Mouse (Mus musculus) left cerebral cortex, postnatal 10 days (tissue): ENCODE measurements around the gene Hdgfl3. TPM values are rescaled to one million over a fixed set of nuclear protein-coding genes. Genes with fewer than 3 reads are reported as not detected.
A peak's percentile ranks its signal among the peaks of the same experiment; 100 is the strongest.

Experiments used
- DNase-seq, 2 experiments: peaks; one replicate each; pipeline ENCODE4 v3.0.0; 2021 to 2022; ENCODE audit warnings: low spot score in 2 of 2, mixed read lengths in 1 of 2; ENCODE audit errors: extremely low spot score in 1 of 2
- intact Hi-C: fragments of 180-260 bp; cut with DNase I; formaldehyde crosslinking; loops from one replicate; pipeline ENCODE4 v1.15.1; 2025
- total RNA-seq, 2 experiments: library from RNA; stranded (reverse); gene quantifications; 2 replicates each; pipeline ENCODE4 v1.2.3; 2021

Hdgfl3 gene
- total RNA-seq: 10 to 100 TPM; 85.7 to 89.1 TPM

GRCm38 (mm10) chr7:81934267-81934745 lies at the start of gene Hdgfl3:
Gene Hdgfl3, minus strand, starts transcription at chr7:81934473.
- intact Hi-C loops: loop anchor here (10.0 kb wide), 1 partner anchor 110 kb away; the partner anchor contains the start of gene Btbd1

DNA sequence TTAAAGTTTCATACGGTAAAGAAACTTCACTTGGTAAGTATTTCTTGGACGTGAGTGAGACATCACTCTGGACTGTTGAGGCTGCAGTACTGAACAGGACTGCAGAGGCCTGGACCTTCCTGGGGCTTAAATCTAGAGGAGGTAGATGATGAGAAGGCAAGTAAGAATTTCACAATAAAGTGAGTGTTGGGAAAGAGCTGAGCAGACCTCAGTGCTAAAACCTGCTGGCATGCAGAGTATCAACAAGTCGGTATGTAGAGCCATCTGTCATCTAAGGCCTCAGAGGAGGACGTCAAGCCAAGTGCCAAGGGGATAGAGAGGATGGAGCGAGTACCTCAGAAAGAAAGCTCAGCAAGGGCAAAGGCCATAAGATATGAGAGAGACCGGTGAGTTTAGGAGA lies 49.4 kb upstream of the Hdgfl3 start:
- DNase-seq: no peak
- intact Hi-C loops: no loop called here

More at GRCm38 (mm10) chr7:81934267-81934745, at the start of gene Hdgfl3:
- peak; percentile 73 to 93 for DNase-seq

- intact Hi-C loops: no loop called here
- no peak for DNase-seq
Measured at GRCm38 (mm10) chr7:81978304-81978703, 44.0 kb upstream of the Hdgfl3 start.

- intact Hi-C loops: no loop called here
- DNase-seq: no peak
Measured at GRCm38 (mm10) chr7:81974616-81975015, 40.3 kb upstream of the Hdgfl3 start.

GRCm38 (mm10) chr7:81973939-81974338 lies 39.7 kb upstream of the Hdgfl3 start:
- DNase-seq: no peak
- intact Hi-C loops: no loop called here

GRCm38 (mm10) chr7:81973339-81973738 lies 39.1 kb upstream of the Hdgfl3 start:
- intact Hi-C loops: no loop called here
- no peak for DNase-seq

DNA sequence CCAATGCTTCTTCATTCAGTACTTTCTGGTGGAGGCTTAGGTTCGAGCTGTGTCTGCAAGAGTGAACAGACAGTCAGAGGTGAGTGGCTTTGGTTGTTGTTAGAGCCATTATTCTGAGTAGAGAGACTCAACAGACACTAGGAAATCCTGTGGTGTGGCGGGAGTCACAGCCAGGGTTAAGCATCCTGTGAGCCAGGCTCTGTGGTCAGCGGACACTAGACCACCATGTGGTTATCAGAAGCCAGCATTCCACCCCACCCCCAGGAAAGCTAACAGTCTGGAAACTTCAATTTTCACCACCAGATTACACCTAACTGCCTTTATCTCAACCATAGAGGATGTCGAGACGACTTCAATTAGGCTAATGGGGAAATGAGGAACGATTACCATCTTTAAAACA lies 34.7 kb upstream of the Hdgfl3 start:
- no peak for DNase-seq
- intact Hi-C loops: no loop called here

DNA sequence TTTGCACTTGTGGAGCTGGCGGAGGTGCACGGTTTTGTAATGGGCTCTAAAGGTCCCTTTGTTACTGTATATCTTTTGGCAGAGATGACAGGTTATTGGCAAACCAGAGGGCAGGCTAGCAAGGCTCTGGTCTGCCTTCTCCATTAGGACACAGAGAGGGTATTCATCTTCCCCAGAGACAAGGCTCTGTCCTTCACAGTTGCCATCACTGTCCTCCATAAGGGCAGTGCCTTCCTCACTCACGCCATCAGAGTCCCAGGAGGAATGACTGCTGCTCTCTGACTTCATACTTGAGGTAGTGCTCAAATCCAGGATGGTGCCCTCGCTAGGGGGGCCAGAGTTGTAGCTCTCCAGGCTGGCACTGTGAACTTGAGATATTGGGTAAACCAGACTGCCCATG lies 34.2 kb upstream of the Hdgfl3 start:
- no peak for DNase-seq
- intact Hi-C loops: no loop called here

DNA sequence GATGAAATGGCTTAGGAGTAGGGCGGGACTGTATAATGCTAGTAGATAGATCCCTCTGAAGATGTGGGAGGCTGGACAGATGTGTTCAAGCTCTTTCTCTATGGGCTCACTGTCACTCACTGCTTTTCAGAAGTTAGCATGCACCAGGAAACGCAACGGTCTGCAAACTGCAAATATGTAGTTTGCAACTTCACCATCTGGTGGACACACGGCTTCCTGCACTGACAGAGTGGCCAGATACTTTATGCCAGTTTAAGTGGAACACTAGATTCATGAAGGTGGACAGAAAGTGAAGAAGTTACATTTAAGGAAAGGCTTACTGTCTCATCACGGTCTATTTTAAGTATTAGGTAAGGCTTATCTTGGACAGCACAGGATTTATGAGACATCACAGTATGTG lies 31.9 kb upstream of the Hdgfl3 start:
- DNase-seq: no peak

GRCm38 (mm10) chr7:81959704-81960103 lies 25.4 kb upstream of the Hdgfl3 start:
- peak in 1 of 2 experiments; percentile 44 for DNase-seq
- intact Hi-C loops: loop anchor here (2.0 kb wide), 2 partner anchors 159 to 305 kb away; no protein-coding TSS in a partner anchor

More for the DNA sequence above, 31.9 kb upstream of the Hdgfl3 start:
- intact Hi-C loops: no loop called here

DNA sequence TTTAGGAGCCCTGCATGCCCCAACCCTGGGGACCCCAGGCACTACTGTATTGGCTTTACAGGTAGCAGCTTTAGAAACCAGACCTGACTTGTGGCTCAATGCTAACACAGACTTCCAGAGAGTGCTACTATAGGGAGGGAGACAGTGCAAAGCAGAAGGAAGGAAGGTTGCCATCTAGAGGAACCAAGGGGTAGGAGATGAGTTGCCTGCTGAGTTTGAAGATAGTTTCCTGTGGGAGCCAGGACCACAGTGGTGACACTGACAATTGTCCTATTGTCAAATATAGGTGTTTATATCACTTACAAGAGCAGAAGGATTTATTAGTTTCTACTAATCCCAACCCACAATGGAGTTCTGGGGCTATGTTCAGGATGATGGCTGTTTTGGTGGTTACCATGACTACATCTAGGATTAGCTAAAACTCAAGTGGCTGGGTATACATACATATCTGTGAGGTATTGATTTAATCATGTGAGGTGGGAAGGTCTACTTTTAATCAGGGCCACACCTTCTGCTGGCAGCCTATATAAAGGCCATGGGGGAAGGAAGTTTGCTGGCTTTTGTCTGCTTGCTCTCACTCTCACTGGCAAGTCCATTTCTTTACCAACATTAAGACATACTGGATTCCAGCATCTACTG lies 20.1 kb upstream of the Hdgfl3 start:
- peak in 1 of 2 experiments; percentile 37 for DNase-seq
- intact Hi-C loops: no loop called here

DNA sequence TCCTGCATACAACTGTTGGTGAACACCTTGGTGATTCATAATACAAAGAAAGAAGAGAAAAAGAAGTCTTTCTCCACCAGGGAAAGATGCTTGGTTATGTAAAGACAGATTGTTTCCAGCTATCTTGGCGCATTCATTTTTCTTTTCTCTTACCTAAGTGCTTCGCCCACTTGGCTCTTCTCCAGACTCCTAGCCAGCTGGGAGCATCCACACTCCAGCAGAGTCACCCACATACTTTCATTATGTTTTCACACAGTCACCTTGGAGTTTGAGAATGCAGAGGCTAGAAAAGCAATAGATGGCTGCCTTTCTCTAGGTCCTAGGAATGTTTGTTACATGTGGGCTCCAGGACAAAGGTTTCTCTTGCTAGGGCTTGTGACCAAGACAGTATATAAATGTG lies 16.2 kb upstream of the Hdgfl3 start:
- intact Hi-C loops: no loop called here
- DNase-seq: no peak

DNA sequence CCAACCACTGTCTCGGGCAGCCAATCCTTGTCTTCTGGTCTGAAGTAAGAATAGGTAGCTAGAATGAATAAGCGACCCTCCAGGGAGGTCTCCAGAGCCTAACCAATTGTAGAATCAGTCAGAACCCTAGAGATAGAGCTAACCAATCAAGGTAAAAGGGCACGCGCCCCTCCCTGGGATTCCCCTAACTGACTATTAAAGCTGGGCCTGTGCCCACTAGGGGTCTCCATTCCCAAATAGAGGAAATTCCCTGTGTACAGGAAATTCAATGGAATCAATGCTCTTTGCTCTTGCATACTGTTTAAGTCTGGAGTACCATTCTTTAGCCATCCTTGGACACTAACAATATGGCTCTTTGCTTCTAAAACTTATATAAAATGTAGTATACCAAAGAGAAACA lies 11.1 kb upstream of the Hdgfl3 start:
- intact Hi-C loops: no loop called here
- no peak for DNase-seq

DNA sequence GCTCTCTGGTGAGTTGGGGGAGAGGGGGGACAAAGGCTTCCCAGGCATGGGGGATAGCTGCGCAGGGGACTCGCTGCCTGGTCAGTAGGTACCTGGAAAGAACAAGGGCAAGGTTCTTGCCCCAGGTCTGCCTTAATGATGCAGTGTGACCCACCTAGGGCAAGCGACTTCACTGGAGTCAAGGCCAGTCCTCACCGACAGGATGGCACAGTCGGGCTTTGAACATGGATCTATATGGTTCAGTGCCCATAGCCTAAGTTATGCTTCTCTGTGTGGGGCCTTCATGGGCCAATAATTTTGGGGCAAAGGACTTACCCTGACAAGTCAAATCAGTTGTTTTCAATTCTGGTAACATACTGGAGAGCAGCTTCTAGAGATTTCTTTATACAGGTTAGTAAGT lies 533 bp upstream of the Hdgfl3 start:
- intact Hi-C loops: loop anchor here (10.0 kb wide), 1 partner anchor 110 kb away; the partner anchor contains the start of gene Btbd1
- no peak for DNase-seq

DNA sequence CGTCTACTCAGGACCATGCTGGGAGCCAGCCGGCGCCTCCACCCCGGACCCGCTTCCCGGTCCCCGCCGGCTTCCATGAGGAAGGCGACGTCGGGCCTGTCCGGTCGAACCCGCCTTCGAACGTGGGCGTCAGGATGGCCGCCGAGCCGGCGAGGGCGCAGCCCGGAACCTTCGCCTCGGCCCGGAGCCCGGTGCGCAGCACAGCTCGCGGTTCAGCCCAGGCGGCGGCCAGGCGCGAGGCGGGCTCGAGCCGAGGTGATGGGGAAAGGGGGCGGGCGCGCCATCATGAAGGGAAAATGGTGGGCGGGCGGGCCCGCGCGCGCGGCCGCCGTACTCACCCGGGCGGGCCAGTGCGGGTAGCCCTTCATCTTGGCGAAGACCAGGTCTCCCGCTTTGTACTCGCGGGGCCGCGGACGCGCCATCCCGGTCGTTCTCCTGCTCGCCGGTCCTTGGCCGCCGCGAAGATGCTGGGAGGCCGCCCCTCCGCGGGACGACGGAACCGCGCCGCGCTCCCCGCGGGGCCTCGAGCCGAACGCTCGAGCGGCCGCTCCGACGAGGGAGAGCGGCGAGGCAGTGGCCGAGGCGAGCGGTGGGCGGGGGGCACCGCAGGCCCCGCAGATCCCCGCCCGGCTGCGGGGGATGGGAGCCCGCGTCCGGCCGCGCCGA lies 539 bp downstream of the Hdgfl3 start:
- intact Hi-C loops: loop anchor here (10.0 kb wide), 1 partner anchor 109 kb away; the partner anchor contains the start of gene Btbd1
- peak; percentile 20 to 86 for DNase-seq

GRCm38 (mm10) chr7:81933061-81933600 lies 1.1 kb downstream of the Hdgfl3 start:
- intact Hi-C loops: loop anchor here (10.0 kb wide), 1 partner anchor 108 kb away; the partner anchor contains the start of gene Btbd1
- DNase-seq: peak in 1 of 2 experiments; percentile 9

- no peak for DNase-seq
- intact Hi-C loops: loop anchor here (10.0 kb wide), 1 partner anchor 108 kb away; the partner anchor contains the start of gene Btbd1
Measured at GRCm38 (mm10) chr7:81932521-81933045, 1.7 kb downstream of the Hdgfl3 start.

DNA sequence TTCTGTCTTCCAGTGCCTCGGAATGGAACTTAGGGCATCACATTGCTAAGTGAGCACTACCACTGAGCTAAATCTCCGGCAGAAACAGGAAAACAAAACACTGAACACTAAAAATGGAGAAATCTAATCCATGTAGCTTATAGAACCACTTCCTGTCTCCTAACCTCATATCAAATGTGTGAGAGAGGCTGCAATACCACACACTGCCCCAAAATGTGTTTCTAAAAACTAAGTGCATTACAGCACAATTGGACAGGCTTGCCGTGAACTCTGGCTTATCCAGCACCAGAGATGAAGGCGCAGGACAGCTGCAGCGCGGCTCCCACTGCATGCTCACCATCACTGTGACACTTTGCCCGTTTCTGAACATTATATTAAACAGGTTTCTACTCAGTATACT lies 5.3 kb downstream of the Hdgfl3 start:
- DNase-seq: no peak
- intact Hi-C loops: no loop called here

DNA sequence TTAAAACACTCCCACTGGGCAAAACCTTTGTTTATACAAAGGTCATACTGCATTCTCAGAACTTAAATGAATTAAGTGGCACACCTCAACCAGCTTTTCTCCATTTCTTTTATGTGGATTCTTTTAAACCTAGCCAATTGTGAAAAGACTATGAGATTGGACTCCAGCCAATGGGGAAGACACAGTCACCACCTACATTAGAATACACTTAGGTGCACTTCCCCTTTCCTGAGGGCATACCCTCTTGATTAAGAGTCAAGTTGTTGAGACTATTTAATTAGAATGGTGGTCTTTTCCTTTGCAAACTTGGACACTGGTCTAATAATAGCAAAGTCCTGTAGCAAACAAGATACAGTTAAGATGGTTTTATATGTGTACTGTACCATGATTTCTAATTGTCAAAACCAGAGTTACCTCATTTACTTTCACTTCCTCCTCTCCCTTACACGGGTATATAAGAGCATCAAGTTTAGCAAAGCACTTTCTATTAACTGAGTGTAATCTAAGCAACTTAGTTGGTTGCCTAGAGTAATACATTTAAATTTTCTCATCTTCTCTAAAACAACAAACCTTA lies 12.8 kb downstream of the Hdgfl3 start:
- intact Hi-C loops: no loop called here
- DNase-seq: no peak
